Mouse (Mus musculus) CD4-positive, CD25-positive, alpha-beta regulatory T cell, adult 2 months (primary cell): ENCODE data around the gene Tfpi2.

Source experiments
- DNase-seq: peaks from one replicate; pipeline ENCODE4 v3.0.0-alpha.2; 2012; ENCODE audit warnings: low read depth, low spot score

Tfpi2 gene

DNA sequence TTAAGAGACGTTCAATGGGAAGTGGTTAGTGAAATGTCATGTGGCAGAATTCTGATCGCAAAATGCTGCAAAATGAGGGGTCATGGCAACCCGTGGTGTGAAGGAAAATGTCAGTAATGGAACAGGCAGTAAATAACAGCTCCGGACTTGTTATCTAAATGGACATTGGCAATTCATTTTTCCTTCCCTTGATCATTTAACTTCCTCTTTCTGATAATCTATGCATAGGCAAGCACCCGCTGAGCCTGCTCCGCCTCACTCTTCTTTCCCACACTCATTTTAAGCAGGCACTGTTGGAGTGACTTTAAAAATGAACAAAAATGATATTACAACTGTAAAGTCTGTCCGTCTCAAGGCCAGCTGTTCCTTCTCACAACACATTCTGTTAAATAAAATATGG, 72.7 kb downstream of the Tfpi2 start:
- no peak for DNase-seq
